Mouse (Mus musculus) T-helper 2 cell (primary cell): ENCODE measurements around the gene Sirt1.
"Not testable (repeated sequence)": the region's sequence is repeated elsewhere in the genome, so short reads cannot be mapped to it uniquely, and the experiment has no call there.

ENCODE experiments used
- in situ Hi-C: fragments of 300-600 bp; cut with MboI, MseI; formaldehyde crosslinking; loops from one replicate; pipeline ENCODE4 v1.15.1; 2025; ENCODE audit warnings: high pct_unique_total_duplicates

Gene Sirt1

DNA sequence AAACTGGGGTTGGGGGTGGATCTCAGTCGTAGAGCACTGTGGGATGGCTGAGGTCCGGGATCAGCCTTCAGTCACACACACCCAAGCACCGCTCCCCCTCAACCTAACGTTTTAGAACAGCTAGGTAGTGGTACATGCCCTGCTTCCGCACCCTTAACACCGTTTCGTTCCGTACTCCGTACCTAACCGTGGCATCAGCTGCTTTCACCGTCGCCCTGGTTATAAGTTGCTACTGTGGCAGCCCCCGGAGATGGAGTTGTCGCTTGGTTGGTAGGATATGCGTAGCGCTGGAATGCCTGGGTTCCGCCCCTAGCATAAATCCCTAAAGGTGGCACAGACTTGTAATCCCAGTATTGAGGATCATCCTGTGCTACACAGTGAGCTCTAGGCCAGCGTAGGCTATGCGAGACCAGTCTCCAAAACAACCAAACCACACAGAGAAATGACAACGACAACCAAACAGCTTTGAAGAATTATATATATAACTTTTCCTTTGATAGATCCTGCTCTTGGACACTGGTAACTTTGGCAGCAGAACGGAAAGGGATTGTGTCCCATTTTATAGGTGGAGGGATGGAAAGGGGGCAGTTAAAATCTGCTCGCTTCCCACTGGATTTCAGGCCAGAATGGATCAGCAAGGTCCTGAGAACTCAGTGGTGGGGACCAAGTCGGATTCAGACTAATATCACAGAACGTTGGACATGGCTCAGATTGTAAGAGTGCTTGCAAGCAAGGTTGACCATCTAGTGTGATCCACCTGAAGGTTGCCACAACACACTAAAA is at the start of gene Sirt1:
Gene Sirt1, minus strand, starts transcription at position 207 of the 783 bp plus-strand sequence.
- in situ Hi-C loops, result no loop called here

DNA sequence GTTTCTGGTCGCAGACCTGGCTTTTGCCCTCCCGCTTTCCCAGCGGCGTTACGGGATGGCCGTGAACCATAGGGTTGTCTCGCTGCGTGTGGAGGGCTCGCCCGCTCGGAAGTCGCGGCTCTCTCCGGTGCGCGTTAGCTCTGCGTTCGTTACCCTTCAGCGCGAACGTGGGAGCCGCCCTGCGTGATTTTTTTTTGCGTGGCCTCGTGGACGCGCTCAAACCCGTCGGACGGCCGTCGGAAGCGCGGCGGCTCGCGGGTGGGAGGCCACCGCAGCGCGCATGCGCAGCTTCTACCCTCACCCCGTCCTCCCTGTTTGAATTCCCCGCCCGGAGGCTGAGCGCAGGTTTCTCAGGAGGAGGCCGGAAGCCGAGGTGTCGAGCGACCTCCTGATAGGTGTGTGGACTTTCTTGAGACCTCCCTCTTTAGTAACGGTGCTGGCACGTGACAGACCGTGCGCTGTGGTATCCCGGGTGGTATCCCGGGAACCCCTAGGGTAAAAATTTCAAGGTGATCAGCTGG is 48.3 kb upstream of the Sirt1 start, which contains the start of gene Ctnna3:
Gene Ctnna3, plus strand, starts transcription at position 314 of the 521 bp plus-strand sequence.
- in situ Hi-C loops, result no loop called here

DNA sequence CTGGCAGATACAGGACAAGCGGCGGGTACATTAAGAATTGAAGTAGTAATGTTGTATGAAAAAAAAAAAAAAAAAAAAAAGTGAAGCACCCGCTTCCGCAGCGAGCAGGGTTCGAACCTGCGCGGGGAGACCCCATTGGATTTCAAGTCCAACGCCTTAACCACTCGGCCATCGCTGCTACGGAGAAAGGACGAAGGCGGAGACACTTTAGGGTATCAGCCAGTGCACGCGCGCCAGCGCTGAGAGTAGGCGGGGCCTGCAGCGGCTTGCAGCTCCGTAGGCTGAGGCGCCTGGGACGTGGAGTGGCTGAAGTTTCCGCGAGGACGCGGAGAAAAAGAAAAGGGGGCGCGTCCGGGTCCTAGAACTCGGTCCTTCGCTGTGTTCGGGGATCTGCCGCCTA is 47.9 kb upstream of the Sirt1 start:
- in situ Hi-C loops, result no loop called here

DNA sequence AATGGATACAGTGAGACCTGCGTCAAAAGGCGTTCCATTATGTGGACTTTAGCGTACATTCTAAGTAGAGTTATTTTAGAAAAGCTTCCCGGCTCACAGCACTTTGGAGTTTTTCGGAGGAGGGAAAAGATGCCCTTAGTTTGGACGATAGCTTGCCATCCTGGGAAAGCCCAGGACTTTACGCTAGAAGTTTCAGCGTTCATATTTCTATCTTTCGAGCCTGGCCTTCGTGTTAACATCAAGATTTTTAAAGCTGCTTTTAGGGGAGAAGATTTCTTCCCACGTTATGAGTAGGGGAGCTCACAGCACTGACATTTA is 47.5 kb upstream of the Sirt1 start:
- in situ Hi-C loops, result no loop called here

DNA sequence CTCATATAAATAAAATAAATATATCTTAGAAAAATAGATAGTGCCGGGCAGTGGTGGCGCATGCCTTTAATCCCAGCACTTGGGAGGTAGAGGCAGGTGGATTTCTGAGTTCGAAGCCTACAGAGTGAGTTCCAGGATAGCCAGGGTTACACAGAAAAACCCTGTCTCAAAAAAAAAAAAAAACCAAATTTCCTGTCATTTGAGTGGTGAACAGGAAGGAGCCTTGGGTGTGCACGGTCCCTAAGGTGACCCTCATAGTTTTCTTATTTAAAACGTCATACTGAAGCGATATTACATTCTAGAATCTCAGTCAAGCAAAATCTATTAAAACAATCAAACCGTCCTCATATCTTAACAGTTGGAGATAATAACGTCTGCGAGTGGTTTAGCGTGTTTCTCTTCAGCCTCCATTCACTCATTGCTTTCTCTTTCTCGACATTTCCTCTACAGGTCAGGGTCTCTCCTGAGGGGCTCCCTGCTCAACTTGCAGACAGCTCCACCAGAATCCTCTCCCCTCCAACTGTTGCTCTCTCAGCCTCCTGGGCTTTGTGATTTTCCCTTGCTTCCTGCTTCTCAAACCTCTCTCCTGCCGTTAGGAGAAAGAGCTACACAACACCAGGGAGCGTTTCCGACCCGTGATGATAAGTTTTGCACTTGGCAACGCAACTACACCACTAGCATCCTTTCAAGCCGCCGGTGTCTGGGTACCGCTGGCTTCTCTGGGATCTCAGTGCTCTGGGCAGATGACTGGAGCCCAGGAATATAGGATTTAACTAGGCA is 46.9 kb upstream of the Sirt1 start:
- in situ Hi-C loops, result no loop called here

DNA sequence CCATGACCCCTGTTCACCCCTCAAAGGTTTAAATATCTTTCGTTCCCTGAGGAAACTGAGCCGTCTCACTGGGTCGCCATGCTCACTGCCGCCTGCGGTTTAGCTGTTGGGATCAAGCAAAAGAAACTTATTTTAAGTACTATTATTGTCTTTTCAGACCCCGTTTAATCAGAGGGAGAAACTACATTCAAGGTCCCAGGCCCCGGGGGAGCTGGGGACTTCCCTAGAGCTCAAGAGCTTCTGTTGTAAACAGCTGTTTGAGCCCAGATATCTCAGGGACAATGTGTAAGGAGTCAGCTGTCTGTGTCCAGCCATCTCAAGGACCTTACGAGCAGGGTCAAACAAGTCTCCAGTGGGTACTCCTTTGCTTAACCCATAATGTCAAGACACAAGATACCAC is 45.6 kb upstream of the Sirt1 start:
- in situ Hi-C loops, result no loop called here

DNA sequence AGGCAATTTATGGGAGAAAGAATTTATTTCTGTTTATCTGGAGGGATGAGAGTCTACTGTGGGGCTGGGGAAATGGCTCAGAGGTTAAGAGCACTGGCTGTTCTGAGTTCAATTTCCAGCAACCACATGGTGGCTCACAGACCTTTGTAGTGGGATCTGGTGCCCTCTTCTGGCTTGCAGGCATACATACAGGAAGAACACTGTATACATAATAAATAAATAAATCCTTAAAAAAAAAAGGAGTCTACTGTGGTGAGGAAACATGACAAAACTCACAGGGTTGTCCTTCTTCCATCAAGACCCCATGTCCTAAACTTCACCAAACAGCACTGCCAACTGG is 42.9 kb upstream of the Sirt1 start:
- in situ Hi-C loops, result no loop called here

DNA sequence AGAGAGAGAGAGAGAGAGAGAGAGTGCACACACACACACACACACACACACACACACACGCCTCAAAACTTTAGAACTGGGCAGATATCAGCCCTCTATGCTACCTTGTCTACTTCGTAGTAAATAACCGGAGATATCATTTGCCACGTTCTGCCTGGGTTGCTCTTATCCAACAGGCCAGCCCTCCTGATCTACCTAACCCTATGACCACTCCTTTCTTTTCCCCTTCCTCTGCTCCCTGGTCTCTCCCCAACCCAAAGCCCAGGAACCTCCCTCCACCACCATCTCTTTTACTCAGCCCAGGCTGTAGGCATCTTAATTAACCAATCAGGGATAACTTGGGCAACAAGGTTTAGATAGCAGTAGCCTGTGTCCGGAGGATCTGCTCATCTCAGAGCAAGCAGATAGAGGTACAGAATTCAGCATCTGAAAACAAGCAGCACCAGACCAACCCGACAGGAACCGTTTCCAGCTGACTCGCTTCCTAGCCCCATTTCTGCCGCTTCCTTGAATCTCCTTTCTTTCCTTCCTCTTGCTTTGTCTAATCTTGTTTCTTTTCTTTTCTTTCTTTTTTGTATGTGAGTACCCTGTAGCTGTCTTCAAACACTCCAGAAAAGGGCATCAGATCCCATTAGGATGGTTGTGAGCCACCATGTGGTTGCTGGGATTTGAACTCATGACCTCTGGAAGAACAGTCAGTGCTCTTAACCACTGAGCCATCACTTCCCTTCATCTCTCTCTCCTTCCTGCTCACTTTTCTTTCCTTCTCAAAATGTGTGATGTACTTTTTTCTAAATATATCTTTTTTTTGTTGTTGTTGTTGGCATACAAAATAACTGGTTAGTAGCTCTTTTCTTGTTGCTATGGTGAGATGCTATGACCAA is 42.3 kb upstream of the Sirt1 start:
- in situ Hi-C loops, result no loop called here

DNA sequence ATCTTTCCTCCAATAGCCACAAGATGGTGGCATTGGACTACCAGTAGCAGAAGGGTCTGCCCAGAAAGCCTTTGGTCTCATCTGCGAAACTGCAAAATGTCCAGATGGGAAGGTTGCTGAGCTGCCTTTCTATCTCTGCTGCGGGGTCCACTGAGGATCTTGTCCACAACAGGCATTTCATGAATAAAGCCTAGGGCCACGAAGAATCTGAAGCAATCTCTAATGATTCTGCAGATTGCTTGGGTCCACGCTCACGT is 41.2 kb upstream of the Sirt1 start:
- in situ Hi-C loops, result no loop called here

DNA sequence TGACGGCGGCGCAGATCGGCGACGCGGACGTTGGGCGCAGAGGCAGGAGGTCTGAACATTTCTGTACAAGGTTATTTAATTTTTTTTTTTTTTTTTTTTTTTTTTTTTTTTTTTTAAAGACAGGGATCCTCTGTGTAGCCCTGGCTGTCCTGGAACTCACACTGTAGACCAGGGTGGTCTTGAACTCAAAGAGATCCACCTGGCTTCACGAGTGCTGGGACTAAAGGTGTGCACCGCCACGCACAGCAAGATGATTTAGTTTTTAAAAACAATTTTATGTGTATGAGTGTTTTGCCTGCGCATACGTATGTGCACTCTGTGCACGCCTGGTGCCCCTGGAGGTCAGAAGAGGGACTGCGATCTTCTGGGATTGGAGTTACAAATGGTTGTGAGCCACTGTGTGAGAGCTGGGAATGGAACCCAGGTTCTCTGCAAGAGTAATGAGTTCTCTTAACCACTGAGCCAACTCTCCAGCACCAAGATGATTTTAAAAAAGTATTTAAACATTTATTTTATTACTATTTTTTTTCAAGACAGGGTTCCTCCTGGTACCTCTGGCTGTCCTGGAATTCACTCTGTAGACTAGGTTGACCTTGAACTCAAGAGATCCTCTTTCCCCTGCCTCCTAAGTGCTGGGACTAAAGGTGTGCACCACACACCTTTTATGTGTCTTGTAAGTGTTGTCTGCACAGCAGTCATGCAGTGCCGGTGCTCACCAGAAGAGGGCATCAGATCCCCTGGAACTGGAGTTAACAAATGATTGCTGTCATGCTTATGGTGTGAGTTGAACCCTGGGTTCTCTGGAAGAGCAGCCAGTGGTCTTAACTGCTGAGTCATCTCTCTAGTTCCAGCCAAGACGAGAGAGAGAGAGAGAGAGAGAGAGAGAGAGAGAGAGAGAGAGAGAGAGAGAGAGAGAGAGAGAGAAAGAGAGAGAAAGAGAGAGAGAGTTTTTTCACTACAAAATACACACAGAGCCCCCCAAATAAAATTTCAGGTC is 40.5 kb upstream of the Sirt1 start, which contains the start of gene Gm7075:
Gene Gm7075, minus strand, starts transcription at position 51 of the 997 bp plus-strand sequence.
- in situ Hi-C loops, result no loop called here

DNA sequence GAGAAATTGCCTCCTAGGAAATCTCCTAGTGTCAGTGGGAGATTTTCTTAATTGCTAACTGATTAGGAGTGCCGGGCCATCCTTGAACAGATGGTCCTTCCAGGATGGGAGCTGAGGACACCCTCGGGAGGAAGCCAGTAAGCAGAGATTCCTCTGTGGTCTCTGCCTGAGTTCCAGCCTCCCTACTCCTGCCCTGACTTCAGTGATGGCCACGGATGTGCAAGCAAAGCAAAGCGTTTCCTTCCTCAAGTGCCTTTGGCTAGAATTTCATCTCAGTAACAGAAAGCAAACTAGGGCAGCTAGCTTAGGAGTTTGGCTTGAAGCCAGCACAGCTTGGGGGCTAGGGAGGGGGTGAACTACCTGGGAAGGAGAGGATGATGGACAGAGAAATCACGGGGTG is 35.6 kb upstream of the Sirt1 start:
- in situ Hi-C loops, result no loop called here

DNA sequence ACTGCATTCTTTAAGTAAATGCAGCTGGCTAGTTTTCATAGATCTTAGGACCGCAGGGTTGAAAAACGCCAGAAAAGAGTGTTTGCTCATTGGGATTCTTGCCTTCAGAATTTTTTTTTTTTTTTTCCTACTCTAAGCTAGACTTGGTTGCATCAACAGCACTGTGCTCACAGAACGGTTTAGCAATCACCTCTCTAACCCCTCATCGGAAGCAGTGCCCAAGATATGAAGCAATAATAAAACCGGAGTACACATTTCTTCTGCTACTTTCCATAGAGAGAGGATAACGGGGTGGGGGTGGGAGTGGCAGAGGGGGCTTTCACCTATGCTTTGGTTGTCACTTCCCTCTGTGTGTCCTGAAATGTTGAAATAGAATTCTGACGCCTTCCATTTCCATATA is 34.3 kb upstream of the Sirt1 start:
- in situ Hi-C loops, result no loop called here

DNA sequence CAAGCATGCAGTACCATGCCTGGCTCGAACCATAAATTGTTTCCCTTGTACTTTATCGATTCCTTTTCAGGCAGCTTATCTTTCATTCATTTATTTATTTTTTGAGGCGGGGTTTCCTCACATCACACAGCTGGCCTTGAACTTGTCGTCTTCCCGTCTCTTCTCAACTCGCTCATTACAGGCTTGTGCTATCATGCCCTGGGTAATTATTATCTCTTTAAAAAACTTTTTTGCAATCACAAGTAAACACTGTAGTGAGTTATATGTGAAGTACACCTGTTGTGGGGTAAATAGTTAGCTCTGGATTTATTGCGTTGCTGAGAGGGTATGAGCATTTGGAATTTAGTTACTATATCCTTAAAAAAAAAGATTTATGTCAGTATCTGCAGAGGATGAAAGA is 33.8 kb upstream of the Sirt1 start:
- in situ Hi-C loops, result no loop called here

DNA sequence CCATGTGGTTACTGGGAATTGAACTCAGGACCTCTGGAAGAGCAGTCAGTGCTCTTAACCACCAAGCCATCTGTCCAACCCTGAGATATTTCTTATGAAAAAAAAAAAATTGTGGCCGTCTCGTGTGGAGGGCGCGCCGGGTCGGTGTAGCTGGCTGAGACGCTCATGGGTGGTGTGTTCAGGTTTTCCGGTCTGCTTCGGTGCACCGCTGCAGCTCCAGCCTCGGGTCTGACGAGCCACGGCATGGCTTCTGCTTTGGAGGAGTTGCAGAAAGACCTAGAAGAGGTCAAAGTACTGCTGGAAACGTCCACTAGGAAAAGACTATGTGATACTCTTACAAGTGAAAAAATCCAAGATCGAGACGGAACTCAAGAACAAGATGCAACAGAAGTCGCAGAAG is 31.3 kb upstream of the Sirt1 start:
- in situ Hi-C loops, result no loop called here

DNA sequence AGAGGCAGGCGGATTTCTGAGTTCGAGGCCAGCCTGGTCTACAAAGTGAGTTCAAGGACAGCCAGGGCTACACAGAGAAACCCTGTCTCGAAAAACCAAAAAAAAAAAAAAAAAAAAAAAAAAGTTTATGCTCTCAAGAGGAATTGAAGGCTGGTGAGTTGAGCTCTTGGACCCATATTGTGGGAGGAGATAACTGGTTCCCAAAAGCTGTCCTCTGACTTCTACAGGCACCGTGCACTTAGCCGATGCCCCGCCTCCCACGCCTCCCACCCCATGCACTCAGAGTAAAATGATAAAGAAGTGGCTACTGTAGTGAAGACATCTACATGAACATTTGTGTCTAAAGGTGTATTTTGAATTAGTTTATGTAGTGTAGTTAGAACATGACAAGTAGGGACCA is 30.2 kb upstream of the Sirt1 start:
- in situ Hi-C loops, result not testable (repeated sequence)

DNA sequence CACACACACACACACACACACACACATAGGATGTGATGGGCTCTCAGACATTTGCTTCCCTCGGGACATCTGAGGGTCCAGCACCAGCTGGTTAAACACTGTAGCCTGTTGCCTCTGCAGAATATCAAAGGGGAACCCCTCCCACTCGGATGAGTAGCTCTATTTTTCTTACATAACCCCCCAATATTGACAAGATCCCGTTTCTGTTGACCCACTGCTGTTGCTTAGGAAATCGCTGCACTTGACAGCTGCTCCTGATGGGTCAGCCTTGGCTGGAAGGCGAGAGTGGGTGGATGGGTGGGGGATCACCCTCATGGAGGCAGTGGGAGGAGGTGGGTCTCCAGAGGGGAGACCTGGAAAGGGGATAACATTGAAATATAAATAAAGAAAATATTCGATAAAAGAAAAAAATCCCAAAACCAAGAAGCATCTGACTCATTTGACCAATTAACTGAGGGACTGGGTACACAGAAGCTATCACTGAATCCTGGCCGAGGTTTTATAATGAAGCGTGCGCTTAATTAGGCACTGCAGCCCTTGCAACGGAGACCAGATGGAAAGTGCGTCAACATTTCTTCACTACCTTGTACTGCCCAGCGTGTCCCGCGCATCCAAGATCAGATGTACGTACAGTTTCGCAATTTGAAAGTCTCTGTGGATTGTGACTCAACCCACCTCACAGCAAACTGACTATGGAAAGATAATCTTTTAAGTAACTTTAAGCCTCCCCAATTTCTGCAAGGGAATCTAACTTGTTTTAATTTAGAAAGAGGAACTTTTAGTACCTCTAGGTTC is 28.9 kb upstream of the Sirt1 start:
- in situ Hi-C loops, result no loop called here

DNA sequence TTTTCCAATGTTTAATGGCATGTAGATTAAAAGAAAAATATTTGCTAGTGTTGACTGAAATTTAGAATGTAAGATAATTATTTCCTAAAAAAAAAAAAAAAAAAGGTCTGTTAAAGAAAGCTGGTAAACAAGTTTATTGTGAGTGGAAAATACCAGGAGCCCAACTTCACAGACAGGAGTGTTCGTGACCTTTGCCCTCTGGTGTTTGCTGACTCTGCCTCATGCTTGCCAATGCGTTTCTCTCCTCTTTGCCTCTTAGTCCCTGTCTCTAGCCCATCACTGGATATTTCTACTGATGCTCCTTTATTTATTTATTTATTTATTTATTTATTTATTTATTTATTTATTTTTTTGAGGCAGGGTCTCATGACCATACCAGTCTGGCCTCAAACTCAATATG is 22.1 kb upstream of the Sirt1 start:
- in situ Hi-C loops, result no loop called here

DNA sequence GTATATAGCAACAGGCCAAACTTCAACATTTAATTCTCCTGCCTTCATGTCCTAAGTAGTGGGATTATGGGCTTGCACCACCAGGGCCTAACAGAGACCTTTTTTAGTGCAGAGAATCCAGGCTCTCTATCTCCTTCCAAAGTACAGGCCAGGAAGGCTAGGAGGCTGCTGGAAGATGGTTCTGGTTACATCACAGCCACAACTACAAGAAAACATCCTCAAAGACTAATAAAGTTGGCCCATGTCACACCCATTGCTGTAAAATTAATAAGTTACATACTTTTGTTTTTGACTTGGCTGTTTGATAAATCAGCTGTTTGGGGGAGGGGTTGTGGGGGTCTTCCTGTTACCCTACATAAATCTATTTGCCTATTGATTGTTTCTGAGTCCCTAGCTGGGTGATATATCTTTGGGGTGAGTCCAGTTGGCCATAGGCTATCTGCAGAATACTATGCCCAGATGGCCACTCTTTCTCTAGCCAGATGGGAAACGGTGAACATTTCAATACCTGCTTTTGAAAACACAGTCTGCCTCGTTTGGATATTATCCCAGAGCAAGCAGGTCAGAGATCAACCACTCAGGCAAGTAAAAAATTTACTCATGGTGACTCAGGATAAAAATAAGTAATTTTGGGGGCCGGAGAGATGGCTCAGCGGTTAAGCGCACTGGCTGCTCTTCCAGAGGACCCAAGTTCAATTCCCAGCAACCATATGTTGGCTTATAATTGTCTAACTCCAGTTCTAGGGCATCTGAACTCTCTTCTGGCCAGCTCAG is 21.4 kb upstream of the Sirt1 start:
- in situ Hi-C loops, result no loop called here

DNA sequence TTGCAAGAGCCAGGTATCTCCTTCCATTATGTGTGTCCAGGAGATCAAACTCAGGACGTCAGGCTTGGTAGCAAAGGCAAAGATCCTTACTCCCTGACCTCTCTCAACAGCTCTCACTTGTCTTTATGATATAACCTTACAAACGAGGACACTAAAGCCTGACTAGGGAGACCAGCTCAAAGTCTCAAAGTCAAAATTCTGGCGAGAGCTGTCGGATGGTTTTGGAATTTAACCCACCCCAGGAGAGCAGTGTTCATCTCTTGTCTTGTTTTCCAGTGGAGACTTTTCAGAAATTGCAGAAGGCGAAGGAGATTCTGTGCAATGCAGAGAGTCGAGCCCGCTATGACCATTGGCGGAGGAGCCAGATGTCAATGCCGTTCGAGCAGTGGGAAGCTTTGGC is 15.5 kb upstream of the Sirt1 start:
- in situ Hi-C loops, result no loop called here

DNA sequence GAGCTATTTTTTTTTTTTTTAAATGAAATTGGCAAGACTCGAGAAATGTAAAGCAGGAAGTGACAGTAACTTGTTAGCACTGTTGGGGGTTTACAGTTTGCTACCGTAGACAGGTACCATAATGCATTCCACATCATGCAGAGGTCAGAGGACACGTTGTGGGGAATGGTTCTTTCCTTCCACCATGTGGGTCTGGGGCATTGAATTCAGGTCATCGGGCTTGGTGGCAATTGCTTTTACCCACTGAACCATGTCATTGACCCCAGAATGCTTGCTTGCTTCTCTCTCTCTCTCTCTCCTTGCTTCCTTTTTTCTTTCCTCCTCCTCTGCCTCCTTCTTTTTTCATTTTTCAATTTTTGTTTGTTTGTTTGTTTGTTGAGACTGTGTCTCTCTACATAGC is 7.4 kb upstream of the Sirt1 start:
- in situ Hi-C loops, result no loop called here
